Mouse (Mus musculus): ENCODE data around the gene Elovl6.

The Elovl6 gene

GRCm38 (mm10) chr3:129566013-129566412, 33.9 kb downstream of the Elovl6 start:
- DNase-seq (ENCODE audit: low spot score in 2 of 2) = no peak

- no peak for DNase-seq (ENCODE audit: low spot score in 2 of 2)
Observed at GRCm38 (mm10) chr3:129566876-129567275, 34.7 kb downstream of the Elovl6 start.

GRCm38 (mm10) chr3:129568506-129568905, 36.4 kb downstream of the Elovl6 start:
- no peak for DNase-seq (ENCODE audit: low spot score in 2 of 2)

GRCm38 (mm10) chr3:129570989-129571388, 38.8 kb downstream of the Elovl6 start:
- no peak for DNase-seq (ENCODE audit: low spot score in 2 of 2)

GRCm38 (mm10) chr3:129571642-129572041, 39.5 kb downstream of the Elovl6 start:
- no peak for DNase-seq (ENCODE audit: low spot score in 2 of 2)

GRCm38 (mm10) chr3:129572959-129573358, 40.8 kb downstream of the Elovl6 start:
- DNase-seq (ENCODE audit: low spot score in 2 of 2) = no peak

GRCm38 (mm10) chr3:129573609-129574008, 41.5 kb downstream of the Elovl6 start:
- DNase-seq (ENCODE audit: low spot score in 2 of 2) = no peak

- DNase-seq (ENCODE audit: low spot score in 2 of 2) = no peak
Observed at GRCm38 (mm10) chr3:129575086-129575485, 42.9 kb downstream of the Elovl6 start.

GRCm38 (mm10) chr3:129576522-129576921, 44.4 kb downstream of the Elovl6 start:
- no peak for DNase-seq (ENCODE audit: low spot score in 2 of 2)

GRCm38 (mm10) chr3:129578741-129579475, 46.8 kb downstream of the Elovl6 start:
- DNase-seq (ENCODE audit: low spot score in 2 of 2) = no peak

GRCm38 (mm10) chr3:129581024-129581423, 48.9 kb downstream of the Elovl6 start:
- DNase-seq (ENCODE audit: low spot score in 2 of 2) = no peak

- no peak for DNase-seq (ENCODE audit: low spot score in 2 of 2)
Observed at GRCm38 (mm10) chr3:129582449-129582848, 50.3 kb downstream of the Elovl6 start.

GRCm38 (mm10) chr3:129583290-129583689, 51.1 kb downstream of the Elovl6 start:
- no peak for DNase-seq (ENCODE audit: low spot score in 2 of 2)

- no peak for DNase-seq (ENCODE audit: low spot score in 2 of 2)
Observed at GRCm38 (mm10) chr3:129587916-129588315, 55.8 kb downstream of the Elovl6 start.

GRCm38 (mm10) chr3:129588753-129589152, 56.6 kb downstream of the Elovl6 start:
- DNase-seq (ENCODE audit: low spot score in 2 of 2) = no peak

- no peak for DNase-seq (ENCODE audit: low spot score in 2 of 2)
Observed at GRCm38 (mm10) chr3:129589705-129590104, 57.5 kb downstream of the Elovl6 start.

GRCm38 (mm10) chr3:129590548-129591226, 58.5 kb downstream of the Elovl6 start:
- peak; percentile 39 to 58 for DNase-seq (ENCODE audit: low spot score in 2 of 2)

GRCm38 (mm10) chr3:129591251-129591650, 59.1 kb downstream of the Elovl6 start:
- no peak for DNase-seq (ENCODE audit: low spot score in 2 of 2)

- no peak for DNase-seq (ENCODE audit: low spot score in 2 of 2)
Observed at GRCm38 (mm10) chr3:129591761-129592160, 59.6 kb downstream of the Elovl6 start.

- no peak for DNase-seq (ENCODE audit: low spot score in 2 of 2)
Observed at GRCm38 (mm10) chr3:129593001-129593400, 60.8 kb downstream of the Elovl6 start.

- no peak for DNase-seq (ENCODE audit: low spot score in 2 of 2)
Observed at GRCm38 (mm10) chr3:129593735-129594134, 61.6 kb downstream of the Elovl6 start.

GRCm38 (mm10) chr3:129596098-129596497, 63.9 kb downstream of the Elovl6 start:
- DNase-seq (ENCODE audit: low spot score in 2 of 2) = no peak

- no peak for DNase-seq (ENCODE audit: low spot score in 2 of 2)
Observed at GRCm38 (mm10) chr3:129602289-129602688, 70.1 kb downstream of the Elovl6 start.
